Mouse (Mus musculus): ENCODE measurements at regions not wholly inside any gene's neighbourhood (a gene's known extent, or its start where the extent isn't known, plus 50 kb on each side); places are given as distances from the start of the nearest gene placed in this dataset.

DNA sequence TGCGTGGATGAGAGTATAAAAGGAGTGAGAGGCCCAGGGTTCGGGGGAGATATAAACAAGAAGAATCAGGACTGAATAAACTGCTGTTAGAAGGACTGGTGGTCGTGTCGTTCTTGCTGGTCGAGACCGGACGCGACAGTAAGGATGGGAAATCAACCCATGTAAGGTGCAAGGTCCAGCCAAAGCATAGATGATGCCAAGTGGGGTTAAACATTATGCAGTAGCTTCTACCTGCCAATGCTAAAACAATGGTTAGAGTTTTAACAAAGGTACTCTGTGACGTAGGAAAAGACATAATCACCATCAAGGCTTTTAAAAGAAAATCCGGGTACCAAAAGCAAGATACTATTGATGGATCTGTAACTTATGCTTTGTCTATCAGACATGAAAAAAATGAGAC, 58.4 kb upstream of the Tmc1 start:
- no peak for DNase-seq (ENCODE audit: low spot score)

- no peak for DNase-seq (ENCODE audit: low spot score)
These were observed 55.6 kb upstream of the Tmc1 start for GRCm38 (mm10) chr19:21009607-21010006.

DNA sequence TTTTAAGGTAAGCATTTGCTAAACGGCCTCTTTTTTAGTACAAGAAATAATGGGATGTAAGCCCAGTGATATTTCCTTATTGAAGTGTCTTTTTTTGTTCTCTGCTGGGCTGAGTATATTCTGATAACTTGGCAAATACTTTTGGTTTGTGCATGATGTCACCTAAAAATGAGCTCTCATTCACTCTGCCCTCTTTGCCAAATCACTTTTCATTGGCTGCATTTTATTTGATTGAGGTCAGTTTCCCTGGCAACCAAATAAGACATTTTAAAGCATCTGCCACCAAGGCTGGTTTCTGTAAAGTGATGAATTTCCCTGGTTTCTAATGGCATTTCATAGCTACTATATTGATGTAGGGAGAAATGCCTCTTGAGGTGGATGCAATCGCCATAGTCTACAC, 50.4 kb upstream of the Tmc1 start:
- no peak for DNase-seq (ENCODE audit: low spot score)
